Mouse (Mus musculus): ENCODE results near the gene Clrn2. TPM values are rescaled to one million over a fixed set of nuclear protein-coding genes. Genes with fewer than 3 reads are reported as not detected.

Gene Clrn2
- polyA plus RNA-seq, 1 experiment from 2014 or later: not detected

GRCm38 (mm10) chr5:45449831-45450716, 3.5 kb upstream of the Clrn2 start, which contains the start of gene Qdpr:
Qdpr (minus strand) TSS chr5:45450236.
- in situ Hi-C loops (cut with MboI; ENCODE audit: low pct_unique_long_range_greater_than_20kb): loop anchor here (25.0 kb wide), 2 partner anchors 1388 to 1563 kb away; no protein-coding TSS in a partner anchor
- POLR2A ChIA-PET: interaction anchor here (1.1 kb wide), 1 partner anchor 23 kb away, joined by 3 read pairs; no protein-coding TSS in a partner anchor

GRCm38 (mm10) chr5:45454456-45454855, 905 bp downstream of the Clrn2 start:
- DNase-seq (ENCODE audit: low read depth, low spot score) (no peak), ATAC-seq (no peak)
- H3K27me3 ChIP-seq: peaks cover 8% of the 10 kb centered on the region
- in situ Hi-C loops (cut with MboI; ENCODE audit: low pct_unique_long_range_greater_than_20kb): no loop called here
- ChIA-PET CTCF (no interaction called here), POLR2A (no interaction called here)
- no peak for TF ChIP-seq CTCF (IDR thresholded peaks at IDR 0.05)

More at GRCm38 (mm10) chr5:45449831-45450716, 3.5 kb upstream of the Clrn2 start, which contains the start of gene Qdpr:
- peaks cover 8% of the 10 kb centered on the region for H3K27me3 ChIP-seq
- DNase-seq (ENCODE audit: low read depth, low spot score) (peak; percentile 93), ATAC-seq (peak; percentile 99)
- no peak for TF ChIP-seq CTCF (IDR thresholded peaks at IDR 0.05)
- CTCF ChIA-PET: interaction anchor here (1.4 to 1.5 kb wide), 3 partner anchors 11 to 23 kb away, joined by 3 to 5 read pairs (median 4); no protein-coding TSS in a partner anchor

- ChIA-PET CTCF (interaction anchor here (1.2 to 1.7 kb wide), 3 partner anchors 22 to 195 kb away, joined by 3 to 6 read pairs (median 4); no protein-coding TSS in a partner anchor), POLR2A (interaction anchor here (1.2 kb wide), 2 partner anchors 22 to 28 kb away, joined by 3 read pairs; no protein-coding TSS in a partner anchor)
- in situ Hi-C loops (cut with MboI; ENCODE audit: low pct_unique_long_range_greater_than_20kb): loop anchor here (5.0 kb wide), 3 partner anchors 59 to 874 kb away; partner anchors contain the start of gene Ncapg
- H3K27me3 ChIP-seq: peaks cover 15% of the 10 kb centered on the region
- no peak for TF ChIP-seq CTCF (IDR thresholded peaks at IDR 0.05)
- no peak for DNase-seq (ENCODE audit: low read depth, low spot score)
- ATAC-seq: peak; percentile 10
Measured at GRCm38 (mm10) chr5:45472880-45473450, 19.4 kb downstream of the Clrn2 start.

- no peak for TF ChIP-seq CTCF (IDR thresholded peaks at IDR 0.05)
- ChIA-PET CTCF (interaction anchor here (1.2 to 1.7 kb wide), 4 partner anchors 22 to 194 kb away, joined by 3 to 6 read pairs (median 4); no protein-coding TSS in a partner anchor), POLR2A (interaction anchor here (1.2 kb wide), 2 partner anchors 23 to 27 kb away, joined by 3 read pairs; no protein-coding TSS in a partner anchor)
- DNase-seq (ENCODE audit: low read depth, low spot score): no peak
- H3K27me3 ChIP-seq: peaks cover 15% of the 10 kb centered on the region
- no peak for ATAC-seq
- in situ Hi-C loops (cut with MboI; ENCODE audit: low pct_unique_long_range_greater_than_20kb): loop anchor here (5.0 kb wide), 3 partner anchors 59 to 874 kb away; partner anchors contain the start of gene Ncapg
Measured at GRCm38 (mm10) chr5:45473521-45473920, 20.0 kb downstream of the Clrn2 start.

- H3K27me3 ChIP-seq: peaks cover 9% of the 10 kb centered on the region
- ATAC-seq: no peak
- peak; percentile 75 for TF ChIP-seq CTCF (IDR thresholded peaks at IDR 0.05)
- CTCF ChIA-PET: interaction anchor here (1.2 to 1.7 kb wide), 4 partner anchors 23 to 193 kb away, joined by 3 to 6 read pairs (median 4); no protein-coding TSS in a partner anchor
- in situ Hi-C loops (cut with MboI; ENCODE audit: low pct_unique_long_range_greater_than_20kb): loop anchor here (5.0 kb wide), 3 partner anchors 58 to 873 kb away; partner anchors contain the start of gene Ncapg
- no peak for DNase-seq (ENCODE audit: low read depth, low spot score)
- POLR2A ChIA-PET: interaction anchor here (1.2 kb wide), 1 partner anchor 27 kb away, joined by 3 read pairs; no protein-coding TSS in a partner anchor
Measured at GRCm38 (mm10) chr5:45474215-45474614, 20.7 kb downstream of the Clrn2 start.

- CTCF ChIA-PET: no interaction called here
- no peak for TF ChIP-seq CTCF (IDR thresholded peaks at IDR 0.05)
- DNase-seq (ENCODE audit: low read depth, low spot score) (no peak), ATAC-seq (no peak)
- POLR2A ChIA-PET: no interaction called here
- in situ Hi-C loops (cut with MboI; ENCODE audit: low pct_unique_long_range_greater_than_20kb): loop anchor here (5.0 to 25.0 kb wide), 4 partner anchors 58 to 873 kb away; partner anchors contain the start of genes Lcorl and Ncapg
- H3K27me3 ChIP-seq: peaks cover 6% of the 10 kb centered on the region
Measured at GRCm38 (mm10) chr5:45474758-45475157, 21.2 kb downstream of the Clrn2 start.

GRCm38 (mm10) chr5:45475771-45476170, 22.2 kb downstream of the Clrn2 start:
- ChIA-PET POLR2A (no interaction called here), CTCF (interaction anchor here (1.2 to 1.5 kb wide), 3 partner anchors 15 to 193 kb away, joined by 4 to 8 read pairs (median 6); no protein-coding TSS in a partner anchor)
- H3K27me3 ChIP-seq: no peaks in the 10 kb centered on the region
- ATAC-seq (peak; percentile 2), DNase-seq (ENCODE audit: low read depth, low spot score) (no peak)
- TF ChIP-seq CTCF (IDR thresholded peaks at IDR 0.05): no peak
- in situ Hi-C loops (cut with MboI; ENCODE audit: low pct_unique_long_range_greater_than_20kb): loop anchor here (25.0 kb wide), 1 partner anchor 387 kb away; the partner anchor contains the start of gene Lcorl

- peak; percentile 86 for ATAC-seq
- in situ Hi-C loops (cut with MboI; ENCODE audit: low pct_unique_long_range_greater_than_20kb): loop anchor here (25.0 kb wide), 1 partner anchor 386 kb away; the partner anchor contains the start of gene Lcorl
- CTCF ChIA-PET: interaction anchor here (1.2 to 1.5 kb wide), 3 partner anchors 14 to 192 kb away, joined by 4 to 8 read pairs (median 6); no protein-coding TSS in a partner anchor
- TF ChIP-seq CTCF (IDR thresholded peaks at IDR 0.05): peak; percentile 6
- peak; percentile 81 for DNase-seq (ENCODE audit: low read depth, low spot score)
- no peaks in the 10 kb centered on the region for H3K27me3 ChIP-seq
- POLR2A ChIA-PET: interaction anchor here (1.0 kb wide), 1 partner anchor 38 kb away, joined by 3 read pairs; no protein-coding TSS in a partner anchor
Measured at GRCm38 (mm10) chr5:45476288-45476687, 22.7 kb downstream of the Clrn2 start.

GRCm38 (mm10) chr5:45477601-45478000, 24.1 kb downstream of the Clrn2 start:
- no peak for TF ChIP-seq CTCF (IDR thresholded peaks at IDR 0.05)
- DNase-seq (ENCODE audit: low read depth, low spot score) (no peak), ATAC-seq (no peak)
- in situ Hi-C loops (cut with MboI; ENCODE audit: low pct_unique_long_range_greater_than_20kb): loop anchor here (25.0 kb wide), 1 partner anchor 385 kb away; the partner anchor contains the start of gene Lcorl
- CTCF ChIA-PET: interaction anchor here (1.4 to 1.7 kb wide), 3 partner anchors 12 to 190 kb away, joined by 4 to 5 read pairs (median 4); no protein-coding TSS in a partner anchor
- peaks cover 5% of the 10 kb centered on the region for H3K27me3 ChIP-seq
- POLR2A ChIA-PET: interaction anchor here (0.7 kb wide), 1 partner anchor 16 kb away, joined by 3 read pairs; no protein-coding TSS in a partner anchor

All from Patski (cell line).